Mouse (Mus musculus) kidney, embryonic 14.5 days (tissue): Measurements from ENCODE around the gene Cspg5. TPM values are rescaled to one million over a fixed set of nuclear protein-coding genes. Genes with fewer than 3 reads are reported as not detected.

Source experiments
- ATAC-seq: fragments of 200-750 bp; cut with Nextera tagmentation; 2 replicates; pipeline ENCODE4 v1.8.0; 2017; ENCODE audit warnings: moderate number of reproducible peaks, mild to moderate bottlenecking, moderate TSS enrichment, moderate library complexity; ENCODE audit not compliant: low FRiP score, low TSS enrichment
- H3K27ac ChIP-seq: fragments of 300-500 bp; sonication (generic); 2 replicates; pipeline ENCODE4 v1.5.1; 2014; ENCODE audit warnings: low read depth, mild to moderate bottlenecking, low read length, moderate library complexity, mixed read lengths
- H3K27me3 ChIP-seq: fragments of 300-500 bp; sonication (generic); 2 replicates; pipeline ENCODE4 v1.6.1; 2014; ENCODE audit warnings: mild to moderate bottlenecking, low read length; ENCODE audit not compliant: control insufficient read depth, insufficient read depth
- H3K36me3 ChIP-seq: fragments of 300-500 bp; sonication (generic); 2 replicates; pipeline ENCODE4 v1.6.1; 2014; ENCODE audit warnings: low read length, mixed read lengths; ENCODE audit not compliant: control insufficient read depth, insufficient read depth
- H3K4me1 ChIP-seq: fragments of 300-500 bp; sonication (generic); 2 replicates; pipeline ENCODE4 v1.6.1; 2014; ENCODE audit warnings: low read length, mixed read lengths; ENCODE audit not compliant: control insufficient read depth, insufficient read depth
- H3K4me2 ChIP-seq: fragments of 300-500 bp; sonication (generic); replicated peaks from 2 replicates; pipeline ENCODE4 v1.6.1; 2014; ENCODE audit warnings: low read depth, mild to moderate bottlenecking, low read length
- H3K4me3 ChIP-seq: fragments of 300-500 bp; sonication (generic); 2 replicates; pipeline ENCODE4 v1.5.1; 2014; ENCODE audit warnings: mild to moderate bottlenecking, low read length
- H3K9ac ChIP-seq: fragments of 300-500 bp; sonication (generic); 2 replicates; pipeline ENCODE4 v1.6.1; 2014; ENCODE audit warnings: low read depth, mild to moderate bottlenecking, low read length, moderate library complexity
- H3K9me3 ChIP-seq: fragments of 300-500 bp; sonication (generic); 2 replicates; pipeline ENCODE4 v1.6.1; 2016; ENCODE audit warnings: low read length; ENCODE audit not compliant: control insufficient read depth
- WGBS: fragments of 180-500 bp; shearing (Covaris S2); extraction: QIAGEN DNeasy Blood & Tissue Kit; methylation state at CpG from one replicate; pipeline ENCODE4 v1.1.7; 2014; 5-methylcytosine and 5-hydroxymethylcytosine counted together
- polyA plus RNA-seq: library from polyadenylated mRNA; unstranded; fragments of >200 nt; fragmentation: Nextera tagmentation; extraction: Ambion mirVana; gene quantifications from 2 replicates; pipeline ENCODE4 v1.2.1, GENCODE M21; 2014

The Cspg5 gene
- 0.76 and 1.4 TPM in 2 replicates for polyA plus RNA-seq

- 89% methylated on average over 7 of the region's 7 CpGs for WGBS
- no peak for ATAC-seq
- Histone ChIP-seq H3K9me3 (no peaks in the 10 kb centered on the region), H3K36me3 (peaks cover 21% of the 10 kb centered on the region; the same call in 1 of the 2 replicates), H3K9ac (no peak within 1 kb of the TSS), H3K27me3 (peaks cover 18% of the 10 kb centered on the region; the same call in 1 of the 2 replicates), H3K4me3 (peak within 1 kb of the TSS; percentile 69), H3K4me1 (0 out of 2 replicates have a peak, but pooled peaks cover 9% of the 10 kb centered on the region), H3K4me2 (peak within 1 kb of the TSS; percentile 100), H3K27ac (no peak within 1 kb of the TSS)
Measured at GRCm38 (mm10) chr9:110243221-110243833, at the start of gene Cspg5. Gene Cspg5, plus strand, starts transcription at chr9:110243783.

GRCm38 (mm10) chr9:110199870-110200269 lies 43.7 kb upstream of the Cspg5 start:
- H3K4me2 ChIP-seq, result no peak overlapping the region
- H3K4me1 ChIP-seq, result no peaks in the 10 kb centered on the region
- 93% methylated on average over 2 of the region's 2 CpGs for WGBS
- peaks cover 83% of the 10 kb centered on the region for H3K36me3 ChIP-seq
- no peak overlapping the region for H3K27ac ChIP-seq
- H3K27me3 ChIP-seq, result no peaks in the 10 kb centered on the region
- H3K9me3 ChIP-seq, result no peaks in the 10 kb centered on the region
- no peak overlapping the region for H3K4me3 ChIP-seq
- no peak for ATAC-seq
- H3K9ac ChIP-seq, result no peak overlapping the region

DNA sequence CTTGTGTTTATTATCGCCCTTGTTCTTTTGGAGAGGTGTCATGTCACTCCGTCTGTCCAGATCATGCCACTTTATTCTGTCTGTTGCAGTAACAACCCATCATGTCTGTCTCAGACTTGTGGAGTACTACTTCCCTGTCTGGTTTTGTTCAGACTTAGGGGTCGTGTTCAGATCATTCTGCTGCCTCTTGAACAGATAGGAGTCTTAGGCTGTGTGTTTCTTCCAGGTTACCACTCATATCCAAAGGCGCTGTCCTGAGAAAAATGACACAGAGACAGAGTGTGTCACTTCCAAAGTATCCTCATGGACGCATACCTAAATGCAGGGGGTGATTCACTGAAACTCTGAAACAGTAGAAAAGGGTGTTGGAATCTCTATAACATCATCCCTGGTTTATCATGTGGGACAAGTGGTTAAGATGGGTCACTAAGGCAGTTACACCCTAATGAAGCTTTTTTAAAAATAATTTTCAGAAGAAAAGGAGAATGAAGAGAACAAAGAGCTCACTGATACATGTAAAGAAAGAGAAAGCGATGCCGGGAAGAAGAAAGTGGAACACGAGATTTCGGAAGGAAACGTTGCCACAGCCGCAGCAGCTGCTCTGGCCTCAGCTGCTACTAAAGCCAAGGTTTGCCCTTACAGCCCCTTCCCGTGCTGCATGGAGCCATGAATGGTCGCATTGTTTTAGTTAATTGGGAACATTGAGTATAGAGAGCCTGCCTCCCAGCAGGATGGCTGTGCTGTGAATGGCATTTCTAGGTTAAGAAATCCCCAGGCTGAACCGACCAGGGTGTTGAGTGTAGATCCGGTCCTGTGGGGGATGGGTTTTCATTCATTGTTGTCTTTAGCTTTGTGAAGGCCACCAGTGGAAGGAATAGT lies 37.8 kb upstream of the Cspg5 start:
- no peaks in the 10 kb centered on the region for H3K27me3 ChIP-seq
- no peaks in the 10 kb centered on the region for H3K9me3 ChIP-seq
- 78% methylated on average over 15 of the region's 15 CpGs for WGBS
- no peak overlapping the region for H3K4me2 ChIP-seq
- H3K4me3 ChIP-seq, result no peak overlapping the region
- H3K36me3 ChIP-seq, result peaks cover 91% of the 10 kb centered on the region
- no peak overlapping the region for H3K27ac ChIP-seq
- H3K4me1 ChIP-seq, result no peaks in the 10 kb centered on the region
- no peak overlapping the region for H3K9ac ChIP-seq
- no peak for ATAC-seq

DNA sequence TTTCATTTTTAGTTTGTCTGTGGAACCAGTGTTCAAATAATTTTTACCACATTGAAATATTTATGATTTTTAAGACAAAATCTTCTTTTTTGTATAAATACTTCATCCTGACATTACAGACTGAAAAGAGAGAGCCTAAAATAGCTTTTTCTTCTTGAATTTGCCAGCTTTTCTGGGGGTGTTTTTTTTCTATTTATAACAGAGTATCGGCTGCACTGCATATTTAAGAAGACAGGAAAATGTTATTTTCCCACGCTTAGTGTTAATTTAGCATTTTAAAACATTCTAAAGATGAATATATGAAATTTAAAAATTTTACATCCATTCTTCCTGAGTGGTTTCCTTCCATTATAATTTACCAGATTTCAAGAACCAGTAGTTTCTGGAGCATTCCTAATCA lies 37.1 kb upstream of the Cspg5 start:
- no peaks in the 10 kb centered on the region for H3K27me3 ChIP-seq
- H3K36me3 ChIP-seq, result peaks cover 93% of the 10 kb centered on the region
- H3K4me1 ChIP-seq, result no peaks in the 10 kb centered on the region
- WGBS, result 93% methylated on average over 2 of the region's 2 CpGs
- no peak overlapping the region for H3K4me3 ChIP-seq
- no peak overlapping the region for H3K27ac ChIP-seq
- H3K9ac ChIP-seq, result no peak overlapping the region
- no peak for ATAC-seq
- no peaks in the 10 kb centered on the region for H3K9me3 ChIP-seq
- no peak overlapping the region for H3K4me2 ChIP-seq

- H3K4me1 ChIP-seq, result no peaks in the 10 kb centered on the region
- 72% methylated on average over 7 of the region's 7 CpGs for WGBS
- no peak overlapping the region for H3K9ac ChIP-seq
- ATAC-seq, result no peak
- H3K4me2 ChIP-seq, result no peak overlapping the region
- H3K36me3 ChIP-seq, result peaks cover 96% of the 10 kb centered on the region
- H3K27ac ChIP-seq, result no peak overlapping the region
- no peaks in the 10 kb centered on the region for H3K27me3 ChIP-seq
- no peaks in the 10 kb centered on the region for H3K9me3 ChIP-seq
- H3K4me3 ChIP-seq, result no peak overlapping the region
Measured at GRCm38 (mm10) chr9:110208265-110208664, 35.3 kb upstream of the Cspg5 start.

GRCm38 (mm10) chr9:110208967-110209366 lies 34.6 kb upstream of the Cspg5 start:
- no peak overlapping the region for H3K4me2 ChIP-seq
- H3K4me1 ChIP-seq, result no peaks in the 10 kb centered on the region
- H3K4me3 ChIP-seq, result no peak overlapping the region
- peaks cover 96% of the 10 kb centered on the region for H3K36me3 ChIP-seq
- no peak overlapping the region for H3K27ac ChIP-seq
- no peaks in the 10 kb centered on the region for H3K9me3 ChIP-seq
- no peaks in the 10 kb centered on the region for H3K27me3 ChIP-seq
- no peak for ATAC-seq
- WGBS, result 87% methylated on average over 3 of the region's 3 CpGs
- no peak overlapping the region for H3K9ac ChIP-seq

DNA sequence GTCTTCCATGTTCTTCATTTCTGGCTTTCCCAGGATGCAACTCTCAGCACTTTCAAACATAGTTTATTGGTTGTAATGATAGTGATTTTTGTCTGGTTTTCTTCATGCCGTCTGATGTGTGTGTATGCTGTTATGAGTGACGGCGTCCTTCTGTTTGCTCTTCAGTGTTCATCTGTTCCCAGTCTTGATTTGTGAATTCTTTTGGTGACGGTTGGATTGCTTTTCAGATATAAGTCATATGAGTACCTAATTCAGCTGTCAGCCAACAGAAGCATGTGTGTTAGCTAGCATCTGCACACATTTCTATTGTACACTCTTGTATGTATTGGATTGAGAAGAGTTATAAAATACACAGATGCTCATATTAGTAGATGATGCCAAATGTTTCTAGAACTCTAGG lies 19.3 kb upstream of the Cspg5 start:
- Histone ChIP-seq H3K9ac (no peak overlapping the region), H3K27ac (no peak overlapping the region), H3K36me3 (peaks cover 66% of the 10 kb centered on the region), H3K4me3 (no peak overlapping the region), H3K4me2 (no peak overlapping the region), H3K9me3 (no peaks in the 10 kb centered on the region), H3K27me3 (no peaks in the 10 kb centered on the region), H3K4me1 (no peaks in the 10 kb centered on the region)
- no peak for ATAC-seq
- 95% methylated on average over 4 of the region's 4 CpGs for WGBS

DNA sequence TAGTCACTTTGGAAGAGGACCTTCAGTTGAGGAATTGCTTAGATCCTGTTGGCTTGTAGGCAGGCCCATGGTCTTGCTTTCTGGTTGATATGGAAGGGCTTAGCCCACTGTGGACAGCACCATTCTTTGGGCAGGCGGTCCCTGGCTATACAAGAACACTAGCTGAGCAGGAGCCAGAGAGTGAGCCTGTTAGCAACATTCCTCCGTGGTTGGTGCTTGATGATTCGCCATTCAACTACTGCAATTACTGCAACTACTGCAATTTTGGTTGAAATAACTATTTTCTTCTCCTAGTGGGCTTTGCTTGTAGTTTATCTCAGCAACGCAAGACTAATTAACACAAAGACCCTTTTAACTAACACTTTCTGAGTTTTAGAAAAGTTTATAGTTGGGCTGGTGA lies 17.4 kb upstream of the Cspg5 start:
- WGBS, result 95% methylated on average over 4 of the region's 4 CpGs
- Histone ChIP-seq H3K9me3 (no peaks in the 10 kb centered on the region), H3K9ac (no peak overlapping the region), H3K36me3 (peaks cover 79% of the 10 kb centered on the region), H3K27me3 (no peaks in the 10 kb centered on the region), H3K4me3 (no peak overlapping the region), H3K27ac (no peak overlapping the region), H3K4me2 (no peak overlapping the region), H3K4me1 (no peaks in the 10 kb centered on the region)
- ATAC-seq, result no peak

DNA sequence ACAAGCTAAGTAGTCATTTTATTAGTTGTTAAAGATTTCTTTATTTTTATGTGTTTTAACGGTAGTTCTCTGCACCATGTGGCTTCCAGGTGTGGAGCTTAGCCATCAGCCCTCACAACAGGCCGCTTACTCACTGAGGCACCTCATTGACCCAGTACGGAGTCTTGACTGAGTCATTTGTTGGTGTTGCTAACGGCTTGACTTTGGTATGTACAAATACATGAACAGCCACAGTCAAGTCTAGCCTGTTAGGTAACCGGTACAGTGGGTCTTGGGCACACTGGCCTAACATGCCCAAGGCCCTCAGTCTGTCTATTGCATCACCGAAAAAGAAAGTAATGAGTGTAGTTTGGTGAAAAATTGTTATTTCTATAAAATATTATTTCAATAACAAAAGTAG lies 14.9 kb upstream of the Cspg5 start:
- Histone ChIP-seq H3K9me3 (no peaks in the 10 kb centered on the region), H3K4me2 (no peak overlapping the region), H3K4me1 (no peaks in the 10 kb centered on the region), H3K9ac (no peak overlapping the region), H3K36me3 (peaks cover 77% of the 10 kb centered on the region), H3K4me3 (no peak overlapping the region), H3K27ac (no peak overlapping the region), H3K27me3 (no peaks in the 10 kb centered on the region)
- ATAC-seq, result no peak
- 95% methylated on average over 6 of the region's 6 CpGs for WGBS
